Mouse (Mus musculus): ENCODE data around the gene Rufy4. TPM values are rescaled to one million over a fixed set of nuclear protein-coding genes. Genes with fewer than 3 reads are reported as not detected.

Rufy4 gene
- 0.57 TPM for polyA plus RNA-seq (2014; fragmentation: Illumina TruSeq; extraction: RNeasy Lipid Tissue Mini Kit (QIAGEN cat#74804); ENCODE audit: low read depth, low replicate concordance)

DNA sequence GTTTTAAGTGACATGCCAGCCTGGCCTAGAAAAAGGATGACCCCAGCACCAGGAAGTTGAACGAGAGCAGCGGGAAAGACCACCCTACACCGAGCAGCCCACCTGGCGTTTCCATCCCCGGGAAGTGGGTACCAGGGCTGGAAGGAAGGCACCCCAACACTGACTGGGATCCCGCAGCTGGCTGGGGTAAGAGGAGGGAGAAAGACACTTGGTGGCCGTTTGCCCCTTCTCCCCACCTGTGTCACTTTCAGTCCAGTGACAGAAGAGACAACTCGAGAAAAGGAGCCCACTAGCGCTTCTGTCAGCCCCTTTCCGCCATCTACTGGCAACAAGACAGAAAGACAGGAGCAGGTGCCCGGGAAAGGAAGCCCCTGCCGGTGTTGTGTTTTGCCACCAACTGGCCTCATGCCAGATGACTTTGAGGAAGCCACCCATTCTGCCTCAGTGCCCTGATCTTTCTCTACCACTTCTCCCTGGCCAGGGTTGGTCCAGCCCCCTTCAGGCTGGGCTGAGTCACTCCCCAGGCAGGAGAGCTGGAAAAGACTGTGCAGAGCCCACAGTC, at the start of gene Rufy4:
Gene Rufy4 (plus strand): TSS at position 551 of the 562 bp plus-strand sequence.

DNA sequence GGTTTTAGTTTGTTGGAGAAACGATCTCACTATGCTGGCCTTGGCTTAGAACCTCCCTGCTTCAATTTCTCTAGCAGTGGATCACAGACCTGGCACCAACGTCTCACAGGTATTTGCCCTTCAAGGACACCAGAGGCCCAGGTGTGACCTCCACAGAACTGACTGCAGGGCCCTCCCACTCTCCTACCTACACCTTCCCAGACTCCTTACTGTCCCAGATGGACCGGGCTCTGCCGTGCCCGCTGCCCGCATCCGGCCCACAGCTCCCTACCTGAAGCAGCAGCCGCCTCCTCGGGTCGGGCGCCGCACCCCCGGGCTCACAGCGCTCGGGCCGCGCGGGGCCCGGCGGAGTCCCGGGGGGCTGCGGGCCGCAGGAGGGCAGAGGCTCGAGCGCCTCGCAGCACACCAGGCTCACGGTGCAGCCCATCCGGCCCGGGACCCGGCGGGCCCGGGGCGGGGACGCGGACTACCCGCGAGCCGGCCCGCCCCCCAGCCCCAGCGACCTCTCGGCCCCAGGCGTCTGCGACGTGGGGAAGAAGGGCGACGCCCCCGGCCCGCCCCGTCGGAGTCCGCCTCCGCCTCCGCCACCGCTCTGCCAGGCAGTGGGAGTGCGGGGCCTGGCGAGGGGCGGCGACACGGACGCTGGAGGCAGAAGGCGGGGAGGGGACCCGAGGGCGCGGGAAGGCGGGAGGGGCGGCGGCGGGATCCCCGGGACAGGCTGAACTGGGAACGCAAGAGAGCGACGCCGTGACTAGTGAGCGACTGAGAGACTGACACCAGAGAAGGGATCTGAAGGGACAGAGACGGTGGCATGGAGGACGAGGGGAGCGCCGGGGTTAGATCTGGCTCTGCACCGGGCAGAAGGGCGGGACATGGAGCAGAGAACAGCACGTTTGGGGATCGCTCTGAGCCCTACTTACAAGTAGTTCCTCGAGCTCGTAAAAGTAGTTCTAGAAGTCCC, 1.0 kb upstream of the Rufy4 start, which contains the start of gene Tns1:
Gene Tns1 (minus strand): TSS at position 429 of the 961 bp plus-strand sequence.

DNA sequence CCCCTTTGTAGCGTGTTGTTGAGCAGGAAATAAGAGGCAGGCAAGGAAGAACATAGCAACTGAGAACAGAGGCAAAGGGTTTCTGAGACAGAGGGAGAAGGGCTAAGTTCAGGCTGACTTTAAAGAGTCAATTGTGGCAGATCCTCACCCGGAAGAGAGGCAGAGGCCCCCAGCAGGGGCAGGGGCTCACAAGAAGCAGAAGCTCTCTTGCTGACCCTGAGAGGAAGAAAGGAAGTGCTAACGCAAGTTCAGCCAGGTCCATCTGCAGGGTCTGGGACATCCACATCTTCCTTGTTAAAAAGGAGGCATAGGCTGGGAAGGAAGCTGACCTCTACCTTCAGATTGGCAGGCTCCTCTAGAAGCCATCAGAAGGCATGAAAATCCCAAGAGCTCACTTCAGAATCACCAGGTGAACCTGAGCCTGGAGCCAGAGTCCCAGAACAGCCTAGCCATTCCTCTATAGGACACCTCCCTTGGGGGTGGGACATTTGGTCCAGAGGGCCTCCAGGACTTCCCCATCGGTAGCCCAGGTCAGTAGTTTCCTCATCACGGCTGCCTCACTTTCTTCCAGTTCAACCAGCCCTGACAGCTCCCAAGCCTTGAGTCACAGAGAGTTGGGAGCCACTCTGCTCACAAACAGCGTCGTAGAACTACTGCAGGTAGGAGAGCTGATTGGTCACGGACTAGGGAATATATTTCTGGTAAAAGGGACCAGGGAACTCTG, 28.3 kb downstream of the Rufy4 start, which contains the start of gene Cxcr2:
Gene Cxcr2 (plus strand): TSS at position 529 of the 724 bp plus-strand sequence.

DNA sequence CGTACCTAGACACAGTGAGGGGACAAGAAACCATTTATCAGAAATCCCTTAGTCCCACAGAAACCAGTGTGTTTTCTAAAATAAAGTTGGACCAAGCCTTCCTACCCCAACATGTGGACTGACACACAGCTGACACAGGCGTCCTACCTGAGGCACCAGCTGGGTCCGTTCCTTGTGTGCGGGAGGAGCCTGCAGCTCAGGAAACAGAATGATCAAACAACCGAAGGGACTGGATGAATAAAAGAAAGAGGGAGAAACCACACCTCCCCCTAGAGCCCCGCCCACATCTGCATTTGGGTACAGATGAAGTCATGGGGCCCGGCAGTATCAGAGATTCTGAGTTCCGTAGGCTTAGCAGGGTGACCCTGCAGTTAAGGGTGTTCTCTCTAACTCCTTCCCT, 69.1 kb downstream of the Rufy4 start, which contains the start of gene Cxcr1:
Gene Cxcr1 (minus strand): TSS at position 187 of the 400 bp plus-strand sequence.

Other genes with a start within 250 kb of the Rufy4 start
- gene Tns1, start 1.1 kb upstream of the Rufy4 start, polyA plus RNA-seq (2014; fragmentation: Illumina TruSeq; extraction: RNeasy Lipid Tissue Mini Kit (QIAGEN cat#74804); ENCODE audit: low read depth, low replicate concordance) = 64.9 TPM
- not detected for gene Cxcr2, start 28.4 kb downstream of the Rufy4 start, polyA plus RNA-seq (2014; fragmentation: Illumina TruSeq; extraction: RNeasy Lipid Tissue Mini Kit (QIAGEN cat#74804); ENCODE audit: low read depth, low replicate concordance)
- gene Cxcr1, start 69.1 kb downstream of the Rufy4 start, polyA plus RNA-seq (2014; fragmentation: Illumina TruSeq; extraction: RNeasy Lipid Tissue Mini Kit (QIAGEN cat#74804); ENCODE audit: low read depth, low replicate concordance) = not detected
- 381 TPM for gene Arpc2, start 110.5 kb downstream of the Rufy4 start, polyA plus RNA-seq (2014; fragmentation: Illumina TruSeq; extraction: RNeasy Lipid Tissue Mini Kit (QIAGEN cat#74804); ENCODE audit: low read depth, low replicate concordance)
- not detected for gene Gpbar1, start 153.0 kb downstream of the Rufy4 start, polyA plus RNA-seq (2014; fragmentation: Illumina TruSeq; extraction: RNeasy Lipid Tissue Mini Kit (QIAGEN cat#74804); ENCODE audit: low read depth, low replicate concordance)
- gene Aamp, start 159.2 kb downstream of the Rufy4 start, polyA plus RNA-seq (2014; fragmentation: Illumina TruSeq; extraction: RNeasy Lipid Tissue Mini Kit (QIAGEN cat#74804); ENCODE audit: low read depth, low replicate concordance) = 4.0 TPM
- 4.9 TPM for gene Pnkd, start 159.4 kb downstream of the Rufy4 start, polyA plus RNA-seq (2014; fragmentation: Illumina TruSeq; extraction: RNeasy Lipid Tissue Mini Kit (QIAGEN cat#74804); ENCODE audit: low read depth, low replicate concordance)
- gene Tmbim1, start 180.1 kb downstream of the Rufy4 start, polyA plus RNA-seq (2014; fragmentation: Illumina TruSeq; extraction: RNeasy Lipid Tissue Mini Kit (QIAGEN cat#74804); ENCODE audit: low read depth, low replicate concordance) = 13.5 TPM
- gene Catip, start 236.6 kb downstream of the Rufy4 start, polyA plus RNA-seq (2014; fragmentation: Illumina TruSeq; extraction: RNeasy Lipid Tissue Mini Kit (QIAGEN cat#74804); ENCODE audit: low read depth, low replicate concordance) = 0.28 TPM
- not detected for gene Slc11a1, start 249.7 kb downstream of the Rufy4 start, polyA plus RNA-seq (2014; fragmentation: Illumina TruSeq; extraction: RNeasy Lipid Tissue Mini Kit (QIAGEN cat#74804); ENCODE audit: low read depth, low replicate concordance)